Mouse (Mus musculus) neural tube, embryonic 15.5 days (tissue): ENCODE measurements around the gene Plxna2. TPM values are rescaled to one million over a fixed set of nuclear protein-coding genes. Genes with fewer than 3 reads are reported as not detected.

Experiments
- ATAC-seq: fragments of 200-750 bp; cut with Nextera tagmentation; 2 replicates; pipeline ENCODE4 v1.8.0; 2017; ENCODE audit warnings: mild to moderate bottlenecking, moderate TSS enrichment, moderate library complexity; ENCODE audit not compliant: low FRiP score
- H3K27ac ChIP-seq: fragments of 300-500 bp; sonication (generic); replicated peaks from 2 replicates; pipeline ENCODE4 v1.5.1; 2015; ENCODE audit warnings: mild to moderate bottlenecking, inconsistent platforms
- H3K27me3 ChIP-seq: fragments of 300-500 bp; sonication (generic); replicated peaks from 2 replicates; pipeline ENCODE4 v1.6.1; 2015; ENCODE audit warnings: inconsistent platforms
- H3K36me3 ChIP-seq: fragments of 300-500 bp; sonication (generic); 2 replicates; pipeline ENCODE4 v1.6.1; 2015; ENCODE audit warnings: inconsistent platforms
- H3K4me1 ChIP-seq: fragments of 300-500 bp; sonication (generic); 2 replicates; pipeline ENCODE4 v1.6.1; 2015; ENCODE audit warnings: inconsistent platforms
- H3K4me2 ChIP-seq: fragments of 300-500 bp; sonication (generic); 2 replicates; pipeline ENCODE4 v1.6.1; 2015; ENCODE audit warnings: inconsistent platforms, mild to moderate bottlenecking, moderate library complexity
- H3K4me3 ChIP-seq: fragments of 300-500 bp; sonication (generic); replicated peaks from 2 replicates; pipeline ENCODE4 v1.5.1; 2015; ENCODE audit warnings: mild to moderate bottlenecking, inconsistent platforms
- H3K9ac ChIP-seq: fragments of 300-500 bp; sonication (generic); replicated peaks from 2 replicates; pipeline ENCODE4 v1.6.1; 2015; ENCODE audit warnings: mild to moderate bottlenecking, inconsistent platforms
- H3K9me3 ChIP-seq: fragments of 300-500 bp; sonication (generic); replicated peaks from 2 replicates; pipeline ENCODE4 v1.6.1; 2016; ENCODE audit warnings: inconsistent platforms
- WGBS: fragments of 180-500 bp; shearing (Covaris S2); methylation state at CpG from one replicate; pipeline ENCODE4 v1.1.7; 2015; ENCODE audit warnings: mixed read lengths; 5-methylcytosine and 5-hydroxymethylcytosine counted together
- polyA plus RNA-seq: library from polyadenylated mRNA; unstranded; fragments of >200 nt; fragmentation: Nextera tagmentation; extraction: Ambion mirVana; gene quantifications from 2 replicates; pipeline ENCODE4 v1.2.1, GENCODE M21; 2015

The Plxna2 gene
- polyA plus RNA-seq, 1 experiment from 2014 or later, result 42.4 TPM

- Histone ChIP-seq H3K4me1 (peaks cover 60% of the 10 kb centered on the region), H3K27ac (peak overlapping the region; percentile 70; the same call in 1 of the 2 replicates), H3K4me2 (no peak overlapping the region), H3K9ac (no peak overlapping the region), H3K36me3 (no peaks in the 10 kb centered on the region), H3K27me3 (no peaks in the 10 kb centered on the region), H3K4me3 (no peak overlapping the region), H3K9me3 (no peaks in the 10 kb centered on the region)
- no peak for ATAC-seq
- 54% methylated on average over 4 of the region's 4 CpGs for WGBS
These were observed 102.4 kb downstream of the Plxna2 start for GRCm38 (mm10) chr1:194720406-194720805.

GRCm38 (mm10) chr1:194721260-194721659 lies 103.2 kb downstream of the Plxna2 start:
- ATAC-seq, result peak; percentile 58; the same call in 1 of the 2 replicates
- H3K36me3 ChIP-seq, result no peaks in the 10 kb centered on the region
- no peaks in the 10 kb centered on the region for H3K9me3 ChIP-seq
- H3K4me1 ChIP-seq, result peaks cover 65% of the 10 kb centered on the region
- H3K27me3 ChIP-seq, result no peaks in the 10 kb centered on the region
- 20% methylated on average over 2 of the region's 2 CpGs for WGBS
- no peak overlapping the region for H3K9ac ChIP-seq
- H3K27ac ChIP-seq, result peak overlapping the region; percentile 70
- H3K4me3 ChIP-seq, result no peak overlapping the region
- no peak overlapping the region for H3K4me2 ChIP-seq

- no peak for ATAC-seq
- Histone ChIP-seq H3K4me2 (no peak overlapping the region), H3K27me3 (no peaks in the 10 kb centered on the region), H3K27ac (peak overlapping the region; percentile 70; the same call in 1 of the 2 replicates), H3K4me1 (peaks cover 67% of the 10 kb centered on the region), H3K9me3 (no peaks in the 10 kb centered on the region), H3K9ac (no peak overlapping the region), H3K4me3 (no peak overlapping the region), H3K36me3 (no peaks in the 10 kb centered on the region)
- WGBS, result 48% methylated on average over 2 of the region's 2 CpGs
These were observed 104.3 kb downstream of the Plxna2 start for GRCm38 (mm10) chr1:194722329-194722728.

- H3K4me3 ChIP-seq, result no peak overlapping the region
- no peak overlapping the region for H3K4me2 ChIP-seq
- H3K9ac ChIP-seq, result no peak overlapping the region
- ATAC-seq, result no peak
- H3K9me3 ChIP-seq, result no peaks in the 10 kb centered on the region
- H3K4me1 ChIP-seq, result peaks cover 27% of the 10 kb centered on the region
- no peak overlapping the region for H3K27ac ChIP-seq
- no peaks in the 10 kb centered on the region for H3K27me3 ChIP-seq
- no peaks in the 10 kb centered on the region for H3K36me3 ChIP-seq
- WGBS, result 84% methylated on average over 2 of the region's 2 CpGs
These were observed 116.8 kb downstream of the Plxna2 start for GRCm38 (mm10) chr1:194734836-194735235.

GRCm38 (mm10) chr1:194739894-194740293 lies 121.9 kb downstream of the Plxna2 start:
- 0 out of 2 replicates have a peak, but pooled peaks have one; percentile 14 for ATAC-seq
- H3K9me3 ChIP-seq, result no peaks in the 10 kb centered on the region
- H3K27me3 ChIP-seq, result no peaks in the 10 kb centered on the region
- H3K4me2 ChIP-seq, result no peak overlapping the region
- H3K9ac ChIP-seq, result no peak overlapping the region
- peaks cover 41% of the 10 kb centered on the region for H3K4me1 ChIP-seq
- no peak overlapping the region for H3K4me3 ChIP-seq
- H3K36me3 ChIP-seq, result no peaks in the 10 kb centered on the region
- peak overlapping the region; percentile 28; the same call in 1 of the 2 replicates for H3K27ac ChIP-seq

- Histone ChIP-seq H3K27ac (peak overlapping the region; percentile 63), H3K4me1 (peaks cover 58% of the 10 kb centered on the region), H3K9ac (no peak overlapping the region), H3K4me2 (no peak overlapping the region), H3K9me3 (no peaks in the 10 kb centered on the region), H3K27me3 (no peaks in the 10 kb centered on the region), H3K4me3 (no peak overlapping the region), H3K36me3 (peaks cover 6% of the 10 kb centered on the region)
- WGBS, result 25% methylated on average over 2 of the region's 2 CpGs
- no peak for ATAC-seq
These were observed 124.9 kb downstream of the Plxna2 start for GRCm38 (mm10) chr1:194742901-194743422.

- Histone ChIP-seq H3K9ac (no peak overlapping the region), H3K27ac (peak overlapping the region; percentile 41; the same call in 1 of the 2 replicates), H3K4me2 (no peak overlapping the region), H3K4me3 (no peak overlapping the region), H3K9me3 (no peaks in the 10 kb centered on the region), H3K36me3 (peaks cover 10% of the 10 kb centered on the region), H3K4me1 (peaks cover 43% of the 10 kb centered on the region), H3K27me3 (no peaks in the 10 kb centered on the region)
- no peak for ATAC-seq
- 73% methylated on average over 2 of the region's 2 CpGs for WGBS
These were observed 127.3 kb downstream of the Plxna2 start for GRCm38 (mm10) chr1:194745177-194745934.

- Histone ChIP-seq H3K36me3 (peaks cover 22% of the 10 kb centered on the region), H3K4me2 (no peak overlapping the region), H3K9me3 (no peaks in the 10 kb centered on the region), H3K4me1 (peaks cover 39% of the 10 kb centered on the region), H3K27ac (peak overlapping the region; percentile 62), H3K27me3 (no peaks in the 10 kb centered on the region), H3K4me3 (no peak overlapping the region), H3K9ac (no peak overlapping the region)
- 12% methylated on average over 6 of the region's 6 CpGs for WGBS
- ATAC-seq, result peak; percentile 82
These were observed 128.6 kb downstream of the Plxna2 start for GRCm38 (mm10) chr1:194746332-194747249.

- peak overlapping the region; percentile 62; the same call in 1 of the 2 replicates for H3K27ac ChIP-seq
- peaks cover 28% of the 10 kb centered on the region for H3K36me3 ChIP-seq
- no peaks in the 10 kb centered on the region for H3K27me3 ChIP-seq
- H3K9me3 ChIP-seq, result no peaks in the 10 kb centered on the region
- no peak overlapping the region for H3K4me3 ChIP-seq
- H3K4me2 ChIP-seq, result no peak overlapping the region
- ATAC-seq, result no peak
- H3K9ac ChIP-seq, result no peak overlapping the region
- H3K4me1 ChIP-seq, result peaks cover 39% of the 10 kb centered on the region
These were observed 129.2 kb downstream of the Plxna2 start for GRCm38 (mm10) chr1:194747258-194747657.

GRCm38 (mm10) chr1:194753168-194753567 lies 135.2 kb downstream of the Plxna2 start:
- Histone ChIP-seq H3K27ac (no peak overlapping the region), H3K27me3 (no peaks in the 10 kb centered on the region), H3K36me3 (peaks cover 55% of the 10 kb centered on the region), H3K9me3 (no peaks in the 10 kb centered on the region), H3K4me2 (no peak overlapping the region), H3K4me3 (no peak overlapping the region), H3K4me1 (0 out of 2 replicates have a peak, but pooled peaks cover 3% of the 10 kb centered on the region), H3K9ac (no peak overlapping the region)
- ATAC-seq, result no peak
- 52% methylated on average over 2 of the region's 2 CpGs for WGBS

GRCm38 (mm10) chr1:194756001-194756400 lies 138.0 kb downstream of the Plxna2 start:
- H3K9ac ChIP-seq, result no peak overlapping the region
- H3K9me3 ChIP-seq, result no peaks in the 10 kb centered on the region
- H3K36me3 ChIP-seq, result peaks cover 64% of the 10 kb centered on the region
- H3K27me3 ChIP-seq, result no peaks in the 10 kb centered on the region
- no peak overlapping the region for H3K4me2 ChIP-seq
- H3K4me3 ChIP-seq, result no peak overlapping the region
- H3K27ac ChIP-seq, result no peak overlapping the region
- no peaks in the 10 kb centered on the region for H3K4me1 ChIP-seq
- ATAC-seq, result no peak
